Mouse (Mus musculus): ENCODE results near the gene Col27a1. TPM values are rescaled to one million over a fixed set of nuclear protein-coding genes. Genes with fewer than 3 reads are reported as not detected.

Col27a1 gene
- total and polyA plus RNA-seq, 3 experiments = not detected

DNA sequence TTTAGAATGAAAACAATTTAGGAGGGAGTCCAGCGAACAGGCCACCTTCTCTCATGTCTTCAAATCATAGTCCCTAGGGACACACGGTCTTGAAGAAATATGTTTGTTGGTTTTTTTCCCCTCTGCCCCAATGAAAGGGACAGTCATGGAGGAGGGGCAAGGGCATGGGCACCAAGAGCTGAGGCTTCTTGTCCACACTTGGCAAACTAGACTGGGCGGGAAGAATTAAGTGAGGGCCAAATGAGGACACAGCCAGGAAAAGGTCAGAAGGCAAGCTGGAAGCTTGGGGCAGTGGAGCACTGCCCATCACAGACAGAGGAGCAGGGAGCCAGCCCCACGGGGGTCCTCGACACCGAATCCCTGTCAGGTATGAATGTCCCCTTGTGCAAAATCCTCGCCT is 9.9 kb upstream of the Col27a1 start:
- H3K27me3 ChIP-seq (ENCODE audit: control insufficient read depth in 1 of 2, insufficient read depth in 2 of 2, low read length in 2 of 2) = no peaks in the 10 kb centered on the region
- TF ChIP-seq EP300 (IDR thresholded peaks at IDR 0.05; ENCODE audit: low read depth in 1 of 2, low read length in 2 of 2) (no peak), MXI1 (IDR thresholded peaks at IDR 0.05; ENCODE audit: low read depth, low read length) (no peak), ETS1 (IDR thresholded peaks at IDR 0.05; ENCODE audit: low read depth, low read length) (no peak), ZC3H11A (IDR thresholded peaks at IDR 0.05; ENCODE audit: low read depth, low read length) (no peak), POLR2AphosphoS2 (IDR thresholded peaks at IDR 0.05; ENCODE audit: low read length) (no peak), POLR2AphosphoS5 (IDR thresholded peaks at IDR 0.05; ENCODE audit: borderline replicate concordance, low read depth, low read length) (no peak), E2F4 (IDR thresholded peaks at IDR 0.05; ENCODE audit: borderline replicate concordance, low read depth, low read length) (no peak), NRF1 (IDR thresholded peaks at IDR 0.05; ENCODE audit: insufficient read depth, low read depth, low read length, poor library complexity, severe bottlenecking) (no peak), TBP (IDR thresholded peaks at IDR 0.05; ENCODE audit: low read depth, low read length) (no peak), BHLHE40 (IDR thresholded peaks at IDR 0.05; ENCODE audit: borderline replicate concordance, low read depth, low read length) (no peak), UBTF (IDR thresholded peaks at IDR 0.05; ENCODE audit: borderline replicate concordance, insufficient read depth, low read depth, low read length) (no peak), SIN3A (IDR thresholded peaks at IDR 0.05; ENCODE audit: low read length) (no peak), NELFE (IDR thresholded peaks at IDR 0.05; ENCODE audit: low read depth, low read length) (no peak), MAFK (IDR thresholded peaks at IDR 0.05; ENCODE audit: borderline replicate concordance, low read depth, low read length) (no peak), JUND (IDR thresholded peaks at IDR 0.05; ENCODE audit: low read depth, low read length) (no peak), MAZ (IDR thresholded peaks at IDR 0.05; ENCODE audit: low read depth, low read length) (no peak), CTCF (IDR thresholded peaks at IDR 0.05 in 2 of 3, conservative IDR thresholded peaks at IDR 0.05 in 1 of 3; ENCODE audit: control insufficient read depth in 1 of 3, insufficient read depth in 1 of 3, low read depth in 2 of 3, low read length in 3 of 3, poor library complexity in 1 of 3, severe bottlenecking in 1 of 3) (no peak), KAT2A (conservative IDR thresholded peaks at IDR 0.05; ENCODE audit: low read depth, low read length) (no peak), TAL1 (IDR thresholded peaks at IDR 0.05; ENCODE audit: low read length) (no peak)
- DNase-seq (ENCODE audit: low read depth, low spot score) = no peak
- no peaks in the 10 kb centered on the region for H3K9me3 ChIP-seq (replicated peaks; ENCODE audit: insufficient read depth, low read length)
- no peaks in the 10 kb centered on the region for H3K4me1 ChIP-seq (ENCODE audit: control insufficient read depth in 1 of 2, insufficient read depth in 2 of 2, low read length in 2 of 2)
- no peaks in the 10 kb centered on the region for H3K79me2 ChIP-seq (ENCODE audit: control insufficient read depth, insufficient read depth, low read length, poor library complexity)
- no peak overlapping the region for H3K9ac ChIP-seq (ENCODE audit: control insufficient read depth, low read depth, low read length, poor library complexity, severe bottlenecking)
- no peak overlapping the region for H3K4me3 ChIP-seq (ENCODE audit: control insufficient read depth in 1 of 2, insufficient read depth in 1 of 2, low read depth in 2 of 2, low read length in 2 of 2)
- H3K27ac ChIP-seq (ENCODE audit: control insufficient read depth, low read depth, low read length) = no peak overlapping the region
- no peaks in the 10 kb centered on the region for H3K36me3 ChIP-seq (ENCODE audit: control insufficient read depth in 1 of 2, insufficient read depth in 2 of 2, low read length in 2 of 2)

DNA sequence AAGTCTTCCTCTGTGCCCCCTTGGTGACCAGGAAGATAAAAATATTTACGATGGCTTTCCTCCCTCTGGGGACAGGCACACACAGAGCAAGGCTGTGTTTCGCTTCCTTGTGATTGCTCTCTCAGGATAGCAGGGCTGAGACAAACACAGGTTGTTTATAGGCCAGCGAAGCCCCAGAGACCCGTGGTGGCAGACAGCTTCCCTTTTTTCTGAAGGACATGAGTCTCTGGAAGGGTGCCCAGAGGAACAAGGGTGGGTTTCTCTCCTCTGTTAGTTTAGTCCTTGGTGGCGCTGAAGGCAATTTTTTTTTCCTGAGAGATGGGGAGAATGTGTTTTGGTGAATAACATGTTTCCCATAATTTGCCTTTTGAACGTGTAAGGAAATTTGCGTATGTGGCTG is 8.2 kb upstream of the Col27a1 start:
- Histone ChIP-seq H3K79me2 (ENCODE audit: control insufficient read depth, insufficient read depth, low read length, poor library complexity) (no peaks in the 10 kb centered on the region), H3K36me3 (ENCODE audit: control insufficient read depth in 1 of 2, insufficient read depth in 2 of 2, low read length in 2 of 2) (no peaks in the 10 kb centered on the region), H3K27ac (ENCODE audit: control insufficient read depth, low read depth, low read length) (no peak overlapping the region), H3K9me3 (replicated peaks; ENCODE audit: insufficient read depth, low read length) (no peaks in the 10 kb centered on the region), H3K9ac (ENCODE audit: control insufficient read depth, low read depth, low read length, poor library complexity, severe bottlenecking) (no peak overlapping the region), H3K27me3 (ENCODE audit: control insufficient read depth in 1 of 2, insufficient read depth in 2 of 2, low read length in 2 of 2) (no peaks in the 10 kb centered on the region), H3K4me1 (ENCODE audit: control insufficient read depth in 1 of 2, insufficient read depth in 2 of 2, low read length in 2 of 2) (no peaks in the 10 kb centered on the region), H3K4me3 (ENCODE audit: control insufficient read depth in 1 of 2, insufficient read depth in 1 of 2, low read depth in 2 of 2, low read length in 2 of 2) (no peak overlapping the region)
- no peak for DNase-seq (ENCODE audit: low read depth, low spot score)
- TF ChIP-seq MAX (IDR thresholded peaks at IDR 0.05; ENCODE audit: low read length) = no peak
